Mouse (Mus musculus) heart, embryonic 13.5 days (tissue): ENCODE measurements around the gene Arhgef7. TPM values are rescaled to one million over a fixed set of nuclear protein-coding genes. Genes with fewer than 3 reads are reported as not detected.

ENCODE experiments used
- ATAC-seq: fragments of 200-750 bp; cut with Nextera tagmentation; 2 replicates; pipeline ENCODE4 v1.8.0; 2017; ENCODE audit warnings: moderate TSS enrichment; ENCODE audit not compliant: insufficient number of reproducible peaks, low FRiP score, low TSS enrichment; ENCODE audit errors: extremely low read depth
- H3K27ac ChIP-seq: fragments of 300-500 bp; sonication (generic); replicated peaks from 2 replicates; pipeline ENCODE4 v1.5.1; 2015; ENCODE audit warnings: moderate library complexity, mild to moderate bottlenecking, inconsistent platforms
- H3K27me3 ChIP-seq: fragments of 300-500 bp; sonication (generic); replicated peaks from 2 replicates; pipeline ENCODE4 v1.6.1; 2015; ENCODE audit warnings: mild to moderate bottlenecking, inconsistent platforms
- H3K36me3 ChIP-seq: fragments of 300-500 bp; sonication (generic); 2 replicates; pipeline ENCODE4 v1.6.1; 2015; ENCODE audit warnings: mild to moderate bottlenecking, inconsistent platforms
- H3K4me1 ChIP-seq: fragments of 300-500 bp; sonication (generic); 2 replicates; pipeline ENCODE4 v1.6.1; 2015; ENCODE audit warnings: inconsistent platforms
- H3K4me2 ChIP-seq: fragments of 300-500 bp; sonication (generic); 2 replicates; pipeline ENCODE4 v1.6.1; 2015; ENCODE audit warnings: inconsistent platforms, mild to moderate bottlenecking, moderate library complexity
- H3K4me3 ChIP-seq: fragments of 300-500 bp; sonication (generic); 2 replicates; pipeline ENCODE4 v1.5.1; 2015; ENCODE audit warnings: moderate library complexity, mild to moderate bottlenecking, inconsistent platforms
- H3K9ac ChIP-seq: fragments of 300-500 bp; sonication (generic); 2 replicates; pipeline ENCODE4 v1.6.1; 2015; ENCODE audit warnings: inconsistent platforms, mild to moderate bottlenecking, moderate library complexity
- H3K9me3 ChIP-seq: fragments of 300-500 bp; sonication (generic); 2 replicates; pipeline ENCODE4 v1.6.1; 2016; ENCODE audit warnings: inconsistent platforms
- WGBS: fragments of 180-500 bp; shearing (Covaris S2); methylation state at CpG from one replicate; pipeline ENCODE4 v1.1.7; 2015; ENCODE audit warnings: mixed read lengths; 5-methylcytosine and 5-hydroxymethylcytosine counted together
- polyA plus RNA-seq: library from polyadenylated mRNA; unstranded; fragments of >200 nt; fragmentation: Nextera tagmentation; extraction: Ambion mirVana; gene quantifications from 2 replicates; pipeline ENCODE4 v1.2.1, GENCODE M21; 2015

Arhgef7 gene
- polyA plus RNA-seq, 1 experiment from 2014 or later = 44.8 TPM

DNA sequence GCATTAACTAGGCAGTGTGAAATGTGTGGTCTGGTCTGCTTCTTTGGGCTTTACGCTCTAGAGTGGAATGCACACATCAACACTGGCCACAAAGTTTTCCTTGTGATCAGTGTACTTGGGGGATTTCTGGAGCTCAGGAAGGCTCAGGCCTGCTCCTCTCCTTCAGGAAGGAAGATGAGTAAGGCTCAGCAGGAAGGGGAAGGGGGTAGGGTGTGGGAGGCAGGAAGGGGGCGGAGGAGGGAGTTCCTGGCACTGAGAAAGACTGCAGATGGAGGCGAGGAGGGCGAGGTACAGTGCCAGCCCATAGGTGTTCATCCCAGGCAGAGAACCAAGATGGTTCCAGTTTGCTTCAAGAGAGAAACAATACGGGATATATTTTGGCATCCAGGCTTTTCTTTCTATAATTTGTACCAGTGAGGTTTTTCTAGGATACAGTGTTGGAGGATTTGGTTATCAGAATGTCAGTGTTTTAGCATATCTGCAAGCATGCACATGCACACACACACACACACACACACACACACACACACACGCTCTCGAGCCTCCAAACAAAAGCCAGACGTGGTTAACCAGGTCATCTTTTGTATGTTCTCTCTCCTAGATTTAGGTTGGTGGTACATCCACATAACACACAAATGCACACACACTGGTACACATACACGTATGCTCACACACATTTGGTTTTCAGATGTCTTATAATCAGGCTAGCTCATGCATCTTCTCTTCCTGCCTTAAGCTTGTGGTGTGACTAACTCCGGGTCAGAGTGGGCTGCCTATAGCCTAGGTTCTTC lies 52.5 kb downstream of the Arhgef7 start:
- peak overlapping the region; percentile 69 for H3K9ac ChIP-seq
- H3K27ac ChIP-seq = peak overlapping the region; percentile 83
- peaks cover 83% of the 10 kb centered on the region for H3K4me1 ChIP-seq
- ATAC-seq = no peak
- peak overlapping the region; percentile 44 for H3K4me3 ChIP-seq
- WGBS = 55% methylated on average over 10 of the region's 10 CpGs
- no peaks in the 10 kb centered on the region for H3K27me3 ChIP-seq
- peak overlapping the region; percentile 59 for H3K4me2 ChIP-seq
- H3K9me3 ChIP-seq = no peaks in the 10 kb centered on the region
- peaks cover 42% of the 10 kb centered on the region for H3K36me3 ChIP-seq

DNA sequence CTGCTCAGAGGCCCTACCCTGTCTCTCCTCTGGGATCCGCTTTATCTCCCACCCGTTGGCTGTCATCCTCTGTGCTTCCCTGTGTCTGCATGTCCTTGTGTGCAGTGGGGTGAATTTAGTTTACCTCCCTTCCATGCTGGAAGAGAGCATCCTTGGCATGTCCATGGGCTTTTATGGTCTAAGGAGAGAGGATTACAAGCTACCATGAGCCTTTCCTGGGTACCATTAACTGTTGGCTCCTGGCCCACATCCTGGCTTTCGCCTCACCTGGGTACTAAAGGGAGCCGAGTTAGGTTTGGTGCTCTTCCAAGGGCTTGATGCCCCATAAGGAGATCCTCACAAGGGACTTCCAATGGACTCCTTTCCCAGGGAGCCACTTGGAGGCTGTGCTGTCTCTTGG lies 53.1 kb downstream of the Arhgef7 start:
- Histone ChIP-seq H3K27me3 (no peaks in the 10 kb centered on the region), H3K36me3 (peaks cover 48% of the 10 kb centered on the region), H3K4me3 (peak overlapping the region; percentile 44), H3K9ac (peak overlapping the region; percentile 69), H3K4me1 (peaks cover 83% of the 10 kb centered on the region), H3K27ac (peak overlapping the region; percentile 83; the same call in 1 of the 2 replicates), H3K9me3 (no peaks in the 10 kb centered on the region), H3K4me2 (peak overlapping the region; percentile 59)
- no peak for ATAC-seq
- WGBS = 66% methylated on average over 4 of the region's 4 CpGs

DNA sequence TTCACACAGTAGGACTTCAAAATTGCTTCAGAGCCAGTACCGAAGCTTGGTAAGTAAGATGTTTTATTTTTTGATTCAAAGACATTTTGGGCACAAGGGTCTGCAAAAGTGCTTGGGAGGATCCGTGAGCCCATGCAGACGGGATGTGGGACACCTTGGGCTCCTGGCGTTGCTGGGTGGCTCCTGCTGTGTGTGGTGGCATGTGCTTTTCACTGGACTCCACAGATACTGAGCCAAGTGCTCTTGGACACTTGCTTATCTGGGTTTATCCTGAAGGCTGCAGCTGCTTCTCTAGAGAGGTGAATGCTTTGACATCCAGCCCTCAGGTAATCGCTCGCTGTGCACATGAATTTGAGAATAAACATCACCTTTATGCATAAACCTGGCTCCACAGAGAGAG lies 55.1 kb downstream of the Arhgef7 start:
- 0 out of 2 replicates have a peak overlapping the region, but pooled peaks have one; percentile 1 for H3K4me2 ChIP-seq

DNA sequence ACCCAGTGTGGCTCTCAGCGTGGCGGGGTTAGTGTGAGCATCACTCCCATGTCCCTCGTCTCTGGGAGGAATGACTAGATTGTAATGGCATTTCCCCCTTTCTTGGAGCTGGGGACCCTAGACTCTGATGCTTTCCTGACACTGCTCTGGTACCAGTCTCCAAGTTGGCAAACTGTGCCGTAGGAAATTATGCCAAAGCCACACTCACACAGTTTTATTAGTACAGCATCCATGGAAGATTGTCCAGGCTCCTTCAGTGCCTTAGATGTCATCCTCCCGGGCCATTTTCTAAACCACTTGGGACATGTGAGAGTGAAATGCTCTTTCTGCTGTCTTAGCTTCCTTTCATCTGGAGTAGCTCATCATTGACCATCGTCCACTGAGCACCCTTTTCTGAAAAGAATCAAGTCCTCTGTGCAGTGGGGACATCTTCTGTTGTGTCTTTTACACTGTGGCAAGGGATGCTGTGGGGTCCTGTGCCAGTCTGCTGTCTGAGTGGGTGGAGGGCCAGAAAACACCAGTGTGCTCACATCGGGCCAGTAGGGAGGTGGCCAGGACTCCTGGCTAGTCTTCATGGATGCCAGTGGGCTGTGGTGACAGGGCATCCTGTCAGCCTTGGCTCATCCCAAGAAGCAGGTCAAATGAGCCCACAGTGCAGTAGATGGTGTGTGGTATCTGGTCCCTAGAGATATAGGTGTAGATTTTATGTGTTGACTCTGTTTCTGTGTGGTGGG lies 56.5 kb downstream of the Arhgef7 start:
- 74% methylated on average over 7 of the region's 7 CpGs for WGBS
- no peak overlapping the region for H3K27ac ChIP-seq
- no peak for ATAC-seq
- no peak overlapping the region for H3K4me3 ChIP-seq
- H3K36me3 ChIP-seq = peaks cover 69% of the 10 kb centered on the region
- H3K4me1 ChIP-seq = peaks cover 55% of the 10 kb centered on the region
- H3K9me3 ChIP-seq = no peaks in the 10 kb centered on the region
- H3K27me3 ChIP-seq = no peaks in the 10 kb centered on the region
- H3K4me2 ChIP-seq = no peak overlapping the region
- H3K9ac ChIP-seq = no peak overlapping the region

More for the DNA sequence above, 55.1 kb downstream of the Arhgef7 start:
- H3K9ac ChIP-seq = no peak overlapping the region
- H3K4me1 ChIP-seq = peaks cover 69% of the 10 kb centered on the region
- H3K9me3 ChIP-seq = no peaks in the 10 kb centered on the region
- H3K36me3 ChIP-seq = peaks cover 61% of the 10 kb centered on the region
- H3K27ac ChIP-seq = no peak overlapping the region
- no peak for ATAC-seq
- H3K27me3 ChIP-seq = no peaks in the 10 kb centered on the region
- H3K4me3 ChIP-seq = no peak overlapping the region
- WGBS = 85% methylated on average over 6 of the region's 6 CpGs

DNA sequence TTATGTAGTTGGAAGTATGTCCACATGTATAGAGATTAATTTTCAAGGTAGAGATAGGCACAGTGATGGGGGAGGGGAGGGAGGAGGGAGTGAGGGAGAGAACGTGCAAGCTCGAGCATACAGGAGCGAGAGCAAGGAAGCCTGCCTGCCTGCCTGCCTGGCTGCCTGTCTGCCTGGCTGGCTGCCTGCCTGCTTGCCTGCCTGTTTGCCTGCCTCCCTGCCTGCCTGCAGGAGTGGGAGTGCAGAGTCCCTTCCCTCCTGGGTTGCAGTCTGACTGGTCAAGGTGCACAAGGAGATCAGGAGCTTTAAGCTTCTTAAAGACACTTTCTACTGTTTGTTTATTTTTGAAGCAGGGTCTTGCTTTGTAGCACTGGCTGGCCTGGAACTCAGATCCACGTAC lies 57.6 kb downstream of the Arhgef7 start:
- H3K27ac ChIP-seq = peak overlapping the region; percentile 56
- H3K4me1 ChIP-seq = peaks cover 44% of the 10 kb centered on the region
- H3K27me3 ChIP-seq = no peaks in the 10 kb centered on the region
- H3K9me3 ChIP-seq = no peaks in the 10 kb centered on the region
- H3K9ac ChIP-seq = no peak overlapping the region
- H3K4me3 ChIP-seq = no peak overlapping the region
- ATAC-seq = no peak
- 33% methylated on average over 4 of the region's 4 CpGs for WGBS
- H3K36me3 ChIP-seq = peaks cover 74% of the 10 kb centered on the region
- no peak overlapping the region for H3K4me2 ChIP-seq

DNA sequence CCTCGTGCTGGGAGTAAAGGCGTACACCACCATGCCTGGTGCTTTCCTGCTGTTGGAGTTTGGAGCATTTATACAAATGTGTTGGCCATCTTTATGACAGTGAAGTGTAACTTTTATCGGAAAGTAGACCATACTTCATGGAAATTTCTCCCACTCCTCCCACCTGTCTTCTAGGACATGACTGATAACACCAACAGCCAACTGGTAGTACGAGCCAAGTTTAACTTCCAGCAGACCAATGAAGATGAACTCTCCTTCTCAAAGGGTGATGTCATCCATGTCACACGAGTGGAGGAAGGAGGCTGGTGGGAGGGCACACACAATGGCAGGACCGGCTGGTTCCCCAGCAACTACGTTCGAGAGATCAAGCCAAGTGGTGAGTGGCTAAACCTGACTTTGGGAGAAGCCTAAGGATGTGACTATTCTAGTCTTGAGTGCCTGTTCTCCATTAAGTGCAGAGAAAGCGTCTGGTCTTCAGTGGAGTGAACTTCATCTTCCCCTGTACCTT lies 58.1 kb downstream of the Arhgef7 start:
- no peaks in the 10 kb centered on the region for H3K9me3 ChIP-seq
- H3K4me1 ChIP-seq = peaks cover 39% of the 10 kb centered on the region
- H3K4me2 ChIP-seq = no peak overlapping the region
- H3K4me3 ChIP-seq = no peak overlapping the region
- peak overlapping the region; percentile 56 for H3K27ac ChIP-seq
- H3K36me3 ChIP-seq = peaks cover 79% of the 10 kb centered on the region
- WGBS = 50% methylated on average over 9 of the region's 9 CpGs
- H3K9ac ChIP-seq = no peak overlapping the region
- ATAC-seq = no peak
- H3K27me3 ChIP-seq = no peaks in the 10 kb centered on the region

DNA sequence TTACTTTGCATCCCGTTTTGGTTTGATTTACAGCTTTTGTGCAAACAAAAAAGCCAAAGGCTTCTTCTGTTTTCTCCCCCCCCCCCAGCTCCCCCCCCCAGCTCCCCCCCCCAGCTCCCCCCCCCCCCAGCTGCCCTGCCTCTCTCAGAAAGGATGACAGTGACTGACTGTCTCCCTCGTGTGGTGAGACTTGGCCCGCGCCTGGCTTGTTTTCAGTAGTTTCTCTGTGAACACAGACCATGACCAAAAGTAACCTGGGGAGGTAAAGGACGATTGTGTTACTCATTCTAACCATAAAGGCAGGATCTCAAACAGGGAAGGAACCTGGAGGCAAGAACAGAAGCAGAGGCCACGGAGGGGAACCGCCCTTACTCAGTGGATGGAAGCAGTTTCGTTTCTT lies 60.7 kb downstream of the Arhgef7 start:
- Histone ChIP-seq H3K4me1 (peaks cover 34% of the 10 kb centered on the region), H3K36me3 (peaks cover 77% of the 10 kb centered on the region), H3K27me3 (no peaks in the 10 kb centered on the region), H3K27ac (no peak overlapping the region), H3K9ac (no peak overlapping the region), H3K9me3 (no peaks in the 10 kb centered on the region), H3K4me2 (no peak overlapping the region), H3K4me3 (no peak overlapping the region)
- ATAC-seq = no peak
- WGBS = 52% methylated on average over 8 of the region's 8 CpGs

DNA sequence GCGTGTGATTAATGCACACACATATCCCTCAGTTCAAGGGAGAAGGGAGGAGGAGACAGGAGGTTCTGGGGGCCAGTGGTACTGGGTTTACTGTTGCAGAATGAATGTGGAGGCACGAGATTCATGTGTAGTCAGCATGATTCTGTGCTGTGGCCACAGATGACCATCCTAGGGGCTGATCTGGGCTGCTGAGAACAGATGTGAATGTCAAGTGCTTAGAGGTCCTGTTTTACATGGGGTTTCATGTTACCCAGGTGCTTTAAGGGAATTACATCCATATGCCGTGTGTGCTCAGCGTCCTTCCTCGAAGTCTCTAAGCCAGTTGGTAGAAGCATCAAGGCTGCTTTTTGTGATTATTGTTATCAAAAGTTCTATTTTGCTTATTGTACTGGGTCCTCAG lies 61.6 kb downstream of the Arhgef7 start:
- ATAC-seq = no peak
- Histone ChIP-seq H3K9ac (no peak overlapping the region), H3K27me3 (no peaks in the 10 kb centered on the region), H3K4me3 (no peak overlapping the region), H3K4me2 (no peak overlapping the region), H3K4me1 (peaks cover 31% of the 10 kb centered on the region), H3K27ac (no peak overlapping the region), H3K9me3 (no peaks in the 10 kb centered on the region), H3K36me3 (peaks cover 70% of the 10 kb centered on the region)
- 84% methylated on average over 5 of the region's 5 CpGs for WGBS

DNA sequence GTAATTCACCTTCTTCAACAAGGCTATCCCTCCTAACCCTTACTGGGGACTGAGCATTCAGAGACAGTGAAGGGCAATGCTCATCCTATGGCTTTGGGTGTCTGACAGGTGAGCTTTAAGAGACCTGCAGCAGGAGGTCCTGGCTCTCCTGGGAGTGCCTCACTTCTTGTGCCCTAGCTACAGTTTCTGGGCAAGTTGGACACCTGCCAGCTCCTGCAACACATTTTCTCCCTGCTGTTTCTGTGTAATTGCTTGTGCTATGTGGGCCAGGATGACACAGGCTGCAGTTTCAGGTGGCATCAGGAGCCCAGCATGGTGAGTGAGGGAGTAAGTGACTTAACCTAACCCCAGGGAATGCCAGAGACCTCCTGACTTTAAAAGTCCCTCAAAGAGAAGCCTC lies 67.4 kb downstream of the Arhgef7 start:
- no peak overlapping the region; the same call in 1 of the 2 replicates for H3K9ac ChIP-seq
- H3K9me3 ChIP-seq = no peaks in the 10 kb centered on the region
- no peak overlapping the region for H3K4me2 ChIP-seq
- H3K27ac ChIP-seq = no peak overlapping the region
- no peak overlapping the region for H3K4me3 ChIP-seq
- no peak for ATAC-seq
- H3K27me3 ChIP-seq = no peaks in the 10 kb centered on the region
- peaks cover 67% of the 10 kb centered on the region for H3K36me3 ChIP-seq
- peaks cover 44% of the 10 kb centered on the region for H3K4me1 ChIP-seq

DNA sequence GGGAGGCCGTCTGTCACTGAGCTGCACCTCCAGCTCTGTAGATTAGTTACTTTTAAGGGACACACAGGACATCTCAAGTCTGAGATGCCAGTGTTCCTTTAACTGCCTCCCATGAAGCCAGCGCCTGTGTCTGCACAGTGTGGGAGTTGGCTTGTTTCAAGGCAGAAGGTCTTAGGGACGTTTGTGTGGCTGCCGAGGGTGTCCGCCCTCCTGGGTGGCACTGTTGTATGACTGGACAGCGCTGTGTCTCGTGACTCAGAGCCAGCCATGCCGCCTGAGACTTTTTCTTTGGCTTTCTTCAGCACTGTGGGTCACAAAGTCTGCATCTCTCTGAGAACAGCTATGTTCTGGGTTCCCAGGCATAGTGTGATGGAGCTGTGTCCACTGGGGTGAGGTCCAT lies 69.6 kb downstream of the Arhgef7 start:
- H3K9ac ChIP-seq = peak overlapping the region; percentile 37; the same call in 1 of the 2 replicates
- no peak overlapping the region; the same call in 1 of the 2 replicates for H3K27ac ChIP-seq
- peaks cover 66% of the 10 kb centered on the region for H3K36me3 ChIP-seq
- H3K4me2 ChIP-seq = no peak overlapping the region
- ATAC-seq = 0 out of 2 replicates have a peak, but pooled peaks have one; percentile 14
- 73% methylated on average over 8 of the region's 8 CpGs for WGBS
- H3K4me1 ChIP-seq = peaks cover 51% of the 10 kb centered on the region
- no peak overlapping the region for H3K4me3 ChIP-seq
- no peaks in the 10 kb centered on the region for H3K9me3 ChIP-seq
- no peaks in the 10 kb centered on the region for H3K27me3 ChIP-seq

DNA sequence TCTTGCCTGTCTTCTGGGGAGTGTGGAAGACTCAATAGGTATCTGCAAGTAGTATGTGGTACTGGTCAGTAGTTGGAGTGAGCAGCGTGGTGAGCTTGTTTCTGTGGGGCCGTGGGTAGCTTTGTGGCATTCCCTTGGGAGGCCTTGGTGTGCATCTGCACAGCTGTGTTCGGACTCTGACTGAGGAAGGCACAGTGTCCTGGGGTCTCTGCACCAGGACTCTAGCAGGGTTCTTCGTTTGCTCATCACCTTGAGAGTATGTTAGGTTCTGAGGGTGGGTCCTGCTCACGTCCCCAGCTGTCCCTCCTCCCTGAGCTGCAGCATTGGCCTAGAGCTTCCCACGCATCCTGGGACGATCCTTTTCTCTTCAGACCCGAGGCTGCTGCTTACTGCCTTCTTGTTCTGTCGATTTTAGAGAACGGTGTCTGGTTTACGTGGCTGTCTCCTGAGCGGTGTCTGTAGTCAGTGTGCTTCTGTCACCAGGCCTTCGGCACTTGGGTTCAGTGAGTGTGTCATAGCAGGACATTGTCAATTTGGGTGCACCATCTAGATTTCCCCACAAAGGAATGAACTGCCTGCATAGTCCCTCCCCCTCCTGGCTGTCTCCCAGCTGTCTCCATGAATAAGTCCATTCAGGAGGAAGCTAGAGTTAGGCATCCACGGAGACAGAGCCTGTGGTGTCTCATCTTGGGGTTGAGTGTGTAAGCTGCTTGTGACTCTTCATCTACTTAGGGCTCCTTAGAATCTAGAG lies 70.4 kb downstream of the Arhgef7 start:
- H3K9ac ChIP-seq = peak overlapping the region; percentile 42
- no peak overlapping the region for H3K4me2 ChIP-seq
- peaks cover 65% of the 10 kb centered on the region for H3K36me3 ChIP-seq
- ATAC-seq = no peak
- no peak overlapping the region for H3K4me3 ChIP-seq
- H3K4me1 ChIP-seq = peaks cover 43% of the 10 kb centered on the region
- no peaks in the 10 kb centered on the region for H3K27me3 ChIP-seq
- peak overlapping the region; percentile 55 for H3K27ac ChIP-seq
- WGBS = 49% methylated on average over 14 of the region's 14 CpGs
- no peaks in the 10 kb centered on the region for H3K9me3 ChIP-seq
